In genomic region chr6:119662936-119663335, GRCm38 (mm10) we compare ENCODE assay signal across 15 mouse cellular contexts.
"Had no signal": no experiment of that assay in that cellular context is flagged by ENCODE, and none has a peak within 500 bp of the region (broad histone marks: within the 10 kb centered on the region; RNA-seq: fewer than 3 reads in every experiment).

No protein-coding gene starts in this region.

- H3K9me3 ChIP-seq: kidney, embryonic 15.5 days; limb, embryonic 12.5 days; limb, embryonic 15.5 days; lung, embryonic 15.5 days; neural tube, embryonic 13.5 days had no signal

- DNase-seq: kidney, adult 8-10 months; kidney, postnatal 10 days; kidney, postnatal 36 days; left cerebral cortex, postnatal 4 days; liver, postnatal 0 days; lung, postnatal 36 days; midbrain, embryonic 14.5 days; thymus, adult 18-20 months; thymus, postnatal 36 days had no signal

- H3K27ac ChIP-seq: kidney, embryonic 15.5 days; limb, embryonic 12.5 days; limb, embryonic 15.5 days; liver, embryonic 14.5 days; lung, embryonic 15.5 days; neural tube, embryonic 13.5 days had no signal

- H3K4me1 ChIP-seq: kidney, embryonic 15.5 days; lung, embryonic 15.5 days; neural tube, embryonic 13.5 days had no signal

- H3K36me3 ChIP-seq: kidney, embryonic 15.5 days; limb, embryonic 12.5 days; limb, embryonic 15.5 days; lung, embryonic 15.5 days; neural tube, embryonic 13.5 days had no signal

- H3K4me3 ChIP-seq: kidney, embryonic 15.5 days; limb, embryonic 12.5 days; limb, embryonic 15.5 days; lung, embryonic 15.5 days; neural tube, embryonic 13.5 days had no signal

- ATAC-seq: liver, postnatal 0 days had no signal

- H3K27me3 ChIP-seq: kidney, embryonic 15.5 days; limb, embryonic 12.5 days; limb, embryonic 15.5 days; lung, embryonic 15.5 days; neural tube, embryonic 13.5 days had no signal
